Mouse (Mus musculus) spleen, adult 2 months (tissue): ENCODE results near the gene Slc22a2.

Experiments used
- CTCF ChIP-seq: fragments of 200-500 bp; IDR thresholded peaks from 2 replicates; pipeline ENCODE4 v1.5.1; 2011; ENCODE audit warnings: mild to moderate bottlenecking, inconsistent platforms; ENCODE audit not compliant: insufficient read depth, insufficient read length, insufficient replicate concordance; ENCODE audit errors: extremely low read depth
- POLR2A ChIP-seq: fragments of 200-500 bp; IDR thresholded peaks from 2 replicates; pipeline ENCODE4 v1.6.1; 2011; ENCODE audit warnings: low read depth, low read length, inconsistent platforms

GRCm38 (mm10) chr17:12607202-12607601 is 23.3 kb downstream of the Slc22a2 start:
- TF ChIP-seq CTCF (no peak), POLR2A (no peak)
